Mouse (Mus musculus) intestine, embryonic 15.5 days (tissue): ENCODE data around the gene Zfp963. TPM values are rescaled to one million over a fixed set of nuclear protein-coding genes. Genes with fewer than 3 reads are reported as not detected.

Experiments
- ATAC-seq: fragments of 200-750 bp; cut with Nextera tagmentation; 2 replicates; pipeline ENCODE4 v1.8.0; 2017; ENCODE audit warnings: moderate TSS enrichment, moderate library complexity
- H3K27ac ChIP-seq: fragments of 300-500 bp; sonication (generic); 2 replicates; pipeline ENCODE4 v1.5.1; 2015; ENCODE audit warnings: mild to moderate bottlenecking, inconsistent platforms
- H3K27me3 ChIP-seq: fragments of 300-500 bp; sonication (generic); replicated peaks from 2 replicates; pipeline ENCODE4 v1.6.1; 2015; ENCODE audit warnings: inconsistent platforms
- H3K36me3 ChIP-seq: fragments of 300-500 bp; sonication (generic); 2 replicates; pipeline ENCODE4 v1.6.1; 2015; ENCODE audit warnings: inconsistent platforms
- H3K4me1 ChIP-seq: fragments of 300-500 bp; sonication (generic); replicated peaks from 2 replicates; pipeline ENCODE4 v1.6.1; 2015; ENCODE audit warnings: inconsistent platforms
- H3K4me2 ChIP-seq: fragments of 300-500 bp; sonication (generic); replicated peaks from 2 replicates; pipeline ENCODE4 v1.6.1; 2015; ENCODE audit warnings: mild to moderate bottlenecking, inconsistent platforms
- H3K4me3 ChIP-seq: fragments of 300-500 bp; sonication (generic); replicated peaks from 2 replicates; pipeline ENCODE4 v1.5.1; 2015; ENCODE audit warnings: inconsistent platforms
- H3K9ac ChIP-seq: fragments of 300-500 bp; sonication (generic); 2 replicates; pipeline ENCODE4 v1.6.1; 2015; ENCODE audit warnings: inconsistent platforms
- H3K9me3 ChIP-seq: fragments of 300-500 bp; sonication (generic); 2 replicates; pipeline ENCODE4 v1.6.1; 2016; ENCODE audit warnings: inconsistent platforms
- WGBS: fragments of 180-500 bp; shearing (Covaris S2); methylation state at CpG from one replicate; pipeline ENCODE4 v1.1.7; 2015; 5-methylcytosine and 5-hydroxymethylcytosine counted together
- polyA plus RNA-seq: library from polyadenylated mRNA; unstranded; fragments of >200 nt; fragmentation: Nextera tagmentation; extraction: Ambion mirVana; gene quantifications from 2 replicates; pipeline ENCODE4 v1.2.1, GENCODE M21; 2015

Zfp963 gene
- polyA plus RNA-seq, result 5.7 and 6.1 TPM in 2 replicates

DNA sequence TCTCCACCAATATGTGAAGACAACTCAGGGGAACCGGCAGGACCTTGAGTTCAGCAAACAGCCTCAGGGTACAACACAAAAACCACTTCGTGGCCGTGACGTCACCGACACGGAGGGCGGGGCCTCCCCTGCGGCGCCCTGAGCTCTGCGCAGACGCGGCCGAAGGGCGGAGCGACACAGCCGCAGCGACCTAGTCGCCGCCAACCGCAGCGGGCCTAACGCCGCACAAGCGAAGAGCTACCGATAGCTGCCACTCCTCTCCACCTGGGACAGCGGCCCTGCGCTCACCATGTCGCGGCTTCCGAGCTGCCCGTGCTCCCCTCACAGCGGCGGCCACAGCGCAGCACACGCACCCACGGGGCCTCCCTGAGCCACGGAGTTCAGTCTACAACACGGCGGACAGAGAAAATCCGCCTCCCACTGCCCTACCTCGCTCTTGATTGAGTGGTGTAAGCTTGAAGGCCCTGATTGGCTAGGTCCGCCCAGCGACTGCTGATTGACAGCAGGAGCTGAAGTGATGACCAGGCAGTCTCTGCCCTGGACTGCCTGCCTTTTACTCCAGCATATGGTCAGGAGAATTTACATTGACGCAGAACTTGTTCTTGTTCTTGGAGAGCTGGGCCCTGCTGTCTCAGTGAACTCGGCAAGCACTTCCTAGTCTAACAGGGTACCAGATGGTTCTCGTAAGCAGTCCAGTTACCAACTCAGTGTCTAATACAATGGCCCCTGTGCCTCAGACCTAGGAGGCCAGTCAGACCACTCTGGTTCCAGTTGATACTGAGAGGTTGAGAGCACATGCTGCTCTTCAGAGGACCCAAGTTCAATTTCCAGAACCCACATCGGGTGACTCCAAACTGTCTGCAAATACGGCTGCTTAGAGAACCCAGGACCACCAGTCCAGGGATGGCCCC lies at the start of gene Zfp963:
Gene Zfp963, minus strand, starts transcription at position 427 of the 911 bp plus-strand sequence.
- no peaks in the 10 kb centered on the region for H3K9me3 ChIP-seq
- H3K4me1 ChIP-seq, result no peaks in the 10 kb centered on the region; the same call in 1 of the 2 replicates
- H3K36me3 ChIP-seq, result no peaks in the 10 kb centered on the region
- peak within 1 kb of the TSS; percentile 97 for H3K9ac ChIP-seq
- H3K27me3 ChIP-seq, result no peaks in the 10 kb centered on the region
- 3% methylated on average over 48 of the region's 48 CpGs for WGBS
- peak within 1 kb of the TSS; percentile 100 for H3K27ac ChIP-seq
- ATAC-seq, result peak; percentile 100
- peak within 1 kb of the TSS; percentile 85 for H3K4me3 ChIP-seq
- peak within 1 kb of the TSS; percentile 63 for H3K4me2 ChIP-seq

DNA sequence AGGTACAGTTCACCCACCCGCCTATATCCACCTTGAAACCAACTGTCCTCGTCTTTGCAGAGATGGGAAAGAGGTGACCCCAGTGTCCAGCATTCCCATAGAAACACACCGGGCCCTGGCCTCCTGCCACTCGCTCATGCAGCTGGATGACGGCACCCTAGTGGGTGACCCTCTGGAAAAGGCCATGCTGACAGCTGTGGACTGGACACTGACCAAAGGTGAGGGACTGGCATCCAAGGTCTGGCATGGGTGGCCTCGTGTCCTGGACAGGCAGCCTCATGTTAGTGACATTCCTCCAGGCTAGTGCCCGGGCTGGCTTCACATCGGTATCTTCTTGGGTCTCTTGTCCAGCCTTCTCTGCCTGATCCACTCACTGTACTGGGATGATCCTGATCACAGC lies 49.5 kb upstream of the Zfp963 start:
- no peak overlapping the region for H3K9ac ChIP-seq
- no peaks in the 10 kb centered on the region for H3K4me1 ChIP-seq
- 91% methylated on average over 8 of the region's 8 CpGs for WGBS
- no peak overlapping the region for H3K4me2 ChIP-seq
- no peaks in the 10 kb centered on the region for H3K27me3 ChIP-seq
- H3K36me3 ChIP-seq, result peaks cover 82% of the 10 kb centered on the region
- ATAC-seq, result no peak
- H3K9me3 ChIP-seq, result no peaks in the 10 kb centered on the region
- no peak overlapping the region for H3K4me3 ChIP-seq
- H3K27ac ChIP-seq, result no peak overlapping the region

DNA sequence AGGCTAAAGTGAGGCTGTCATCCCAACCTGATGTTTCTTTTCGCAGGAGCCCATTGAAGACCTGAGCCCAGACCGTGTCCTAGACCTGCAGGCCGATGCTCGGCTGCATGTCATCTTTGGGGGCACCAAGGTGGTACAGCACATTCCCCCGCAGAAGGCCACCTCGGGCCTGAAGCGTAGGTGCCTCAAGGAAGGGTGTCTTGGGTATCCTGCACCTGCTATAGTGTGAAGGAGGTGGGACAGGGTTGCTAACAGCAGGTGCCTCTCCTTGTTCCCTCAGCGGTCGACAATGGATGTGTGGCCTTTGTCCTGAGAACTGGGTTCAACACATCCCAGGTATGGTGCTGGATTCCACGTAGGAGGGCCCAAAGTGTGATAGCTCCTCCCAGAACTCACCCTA lies 47.9 kb upstream of the Zfp963 start:
- 92% methylated on average over 10 of the region's 10 CpGs for WGBS

DNA sequence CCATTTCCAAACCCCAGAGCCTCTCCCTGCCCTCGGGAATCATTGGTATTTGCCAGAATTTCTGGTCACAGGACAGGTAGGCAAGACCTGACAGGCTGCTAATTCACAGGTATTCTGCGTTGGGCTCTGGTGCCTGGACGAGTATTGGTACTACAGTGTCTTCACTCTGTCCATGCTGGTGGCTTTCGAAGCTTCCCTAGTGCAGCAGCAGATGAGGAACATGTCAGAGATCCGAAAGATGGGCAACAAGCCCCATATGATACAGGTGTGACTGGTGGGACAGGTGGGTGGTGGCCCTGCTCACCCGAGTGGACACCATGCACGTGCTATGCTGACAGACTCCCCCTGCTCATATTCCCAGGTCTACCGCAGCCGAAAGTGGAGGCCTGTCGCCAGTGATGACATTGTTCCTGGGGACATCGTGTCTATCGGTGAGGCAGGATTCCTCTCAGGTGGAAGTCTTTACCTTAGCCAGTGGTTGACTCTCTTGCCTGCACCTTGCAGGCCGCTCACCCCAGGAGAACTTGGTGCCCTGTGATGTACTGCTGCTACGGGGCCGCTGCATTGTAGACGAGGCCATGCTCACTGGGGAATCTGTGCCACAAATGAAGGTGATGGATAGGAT lies 47.1 kb upstream of the Zfp963 start:
- no peaks in the 10 kb centered on the region for H3K9me3 ChIP-seq

More for the DNA sequence above, 47.9 kb upstream of the Zfp963 start:
- H3K4me2 ChIP-seq, result no peak overlapping the region
- no peaks in the 10 kb centered on the region for H3K9me3 ChIP-seq
- H3K9ac ChIP-seq, result no peak overlapping the region
- H3K4me3 ChIP-seq, result no peak overlapping the region
- peaks cover 81% of the 10 kb centered on the region for H3K36me3 ChIP-seq
- no peaks in the 10 kb centered on the region for H3K27me3 ChIP-seq
- peaks cover 10% of the 10 kb centered on the region for H3K4me1 ChIP-seq
- no peak overlapping the region for H3K27ac ChIP-seq
- ATAC-seq, result no peak

DNA sequence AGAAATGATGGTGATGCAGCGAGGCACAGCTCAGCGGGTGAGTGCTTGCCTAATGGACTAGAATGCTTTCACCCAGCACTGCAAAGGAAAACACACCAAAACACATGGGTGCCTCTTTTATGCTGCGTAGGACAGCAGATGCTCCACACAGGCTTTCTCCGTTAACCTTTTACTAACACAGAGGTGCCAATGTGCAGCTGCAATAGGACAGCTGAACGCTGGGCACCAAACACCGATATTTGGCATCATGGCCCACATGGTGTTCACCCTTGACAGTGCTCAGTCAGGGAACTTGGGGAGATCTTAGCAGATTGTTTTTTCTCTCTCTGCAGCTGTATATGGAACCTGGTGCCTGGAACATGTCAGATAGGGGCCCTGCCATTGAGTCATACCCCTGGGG lies 45.1 kb upstream of the Zfp963 start:
- 96% methylated on average over 6 of the region's 6 CpGs for WGBS
- no peak for ATAC-seq
- Histone ChIP-seq H3K9me3 (no peaks in the 10 kb centered on the region), H3K4me3 (no peak overlapping the region), H3K27ac (no peak overlapping the region), H3K36me3 (peaks cover 57% of the 10 kb centered on the region), H3K4me2 (no peak overlapping the region), H3K27me3 (no peaks in the 10 kb centered on the region), H3K9ac (no peak overlapping the region), H3K4me1 (peaks cover 22% of the 10 kb centered on the region)

More for the DNA sequence above, 47.1 kb upstream of the Zfp963 start:
- WGBS, result 93% methylated on average over 16 of the region's 16 CpGs
- Histone ChIP-seq H3K4me1 (peaks cover 19% of the 10 kb centered on the region), H3K9ac (no peak overlapping the region), H3K4me2 (no peak overlapping the region), H3K4me3 (no peak overlapping the region), H3K36me3 (peaks cover 73% of the 10 kb centered on the region), H3K27ac (no peak overlapping the region), H3K27me3 (no peaks in the 10 kb centered on the region)
- no peak for ATAC-seq

DNA sequence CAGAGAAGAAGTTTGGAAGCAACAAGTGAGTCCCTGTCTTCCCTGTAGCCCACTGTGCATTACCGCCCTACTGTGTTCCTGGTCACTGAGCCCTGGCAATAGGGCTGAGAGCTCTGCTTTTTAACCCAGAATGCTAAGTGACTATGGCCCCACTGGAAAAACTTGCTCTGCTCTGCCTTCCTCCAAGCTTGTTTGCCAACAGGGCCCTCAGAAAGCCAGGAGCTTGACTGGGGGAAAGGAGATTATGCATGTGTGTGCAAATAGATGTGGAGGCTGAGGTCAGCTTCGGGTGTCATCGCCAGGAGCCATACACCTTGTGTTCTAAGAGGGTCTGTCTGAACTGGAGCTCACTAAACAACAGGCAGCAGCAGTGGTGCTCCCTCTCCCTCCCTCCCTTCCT lies 44.3 kb upstream of the Zfp963 start:
- Histone ChIP-seq H3K9ac (no peak overlapping the region), H3K27ac (no peak overlapping the region), H3K27me3 (no peaks in the 10 kb centered on the region), H3K4me3 (no peak overlapping the region), H3K36me3 (peaks cover 48% of the 10 kb centered on the region), H3K4me2 (no peak overlapping the region), H3K4me1 (peaks cover 22% of the 10 kb centered on the region), H3K9me3 (no peaks in the 10 kb centered on the region)
- 88% methylated on average over 3 of the region's 3 CpGs for WGBS
- ATAC-seq, result no peak

DNA sequence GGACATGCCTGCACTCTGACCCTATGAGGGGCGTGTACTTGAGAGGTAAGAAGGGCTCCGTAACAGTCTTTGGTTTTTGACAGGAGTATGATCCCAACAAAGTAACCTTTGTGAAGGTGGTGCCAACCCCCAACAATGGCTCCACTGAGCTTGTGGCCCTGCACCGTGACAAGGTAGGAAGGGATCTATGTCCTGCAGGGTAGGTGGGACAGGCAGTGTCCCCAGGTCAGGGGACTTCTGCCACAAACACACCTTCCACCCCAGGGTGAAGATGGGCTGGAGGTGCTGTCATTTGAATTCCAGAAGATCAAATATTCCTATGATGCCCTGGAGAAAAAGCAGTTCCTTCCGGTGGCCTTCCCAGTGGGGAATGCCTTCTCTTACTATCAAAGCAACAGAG lies 43.9 kb upstream of the Zfp963 start:
- 85% methylated on average over 4 of the region's 4 CpGs for WGBS
- no peak for ATAC-seq
- Histone ChIP-seq H3K27me3 (no peaks in the 10 kb centered on the region), H3K9me3 (no peaks in the 10 kb centered on the region), H3K4me3 (no peak overlapping the region), H3K27ac (no peak overlapping the region), H3K36me3 (peaks cover 46% of the 10 kb centered on the region), H3K4me1 (peaks cover 22% of the 10 kb centered on the region), H3K9ac (no peak overlapping the region), H3K4me2 (no peak overlapping the region)

DNA sequence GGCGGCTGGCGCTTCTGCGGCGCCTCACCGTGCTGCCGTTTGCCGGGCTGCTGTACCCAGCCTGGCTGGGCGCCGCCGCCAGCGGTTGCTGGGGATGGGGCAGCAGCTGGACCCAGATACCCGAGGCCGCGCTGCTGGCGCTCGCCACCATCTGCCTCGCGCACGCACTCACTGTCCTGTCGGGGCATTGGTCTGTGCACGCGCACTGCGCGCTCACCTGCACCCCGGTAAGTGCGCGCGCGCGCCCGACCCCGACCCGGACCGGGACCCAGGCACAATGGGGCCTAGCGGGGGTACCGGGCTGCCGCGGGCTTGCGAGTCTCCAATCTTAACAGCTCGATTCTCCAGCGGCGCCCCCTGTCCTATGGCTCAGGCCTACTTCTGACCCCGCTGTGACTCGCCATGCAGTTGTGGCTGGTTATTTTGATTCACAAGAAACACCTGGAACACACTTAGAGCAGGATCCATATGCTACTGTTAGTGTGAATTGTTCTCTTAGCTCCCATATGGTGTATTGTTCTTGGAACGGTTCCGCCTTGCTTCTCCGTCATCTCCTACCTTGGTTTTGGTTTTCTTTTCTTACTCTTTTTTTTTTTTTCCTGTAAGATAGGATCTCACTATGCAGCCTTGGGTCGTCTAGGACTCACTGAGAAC lies 41.8 kb upstream of the Zfp963 start:
- WGBS, result 0% methylated on average over 48 of the region's 48 CpGs
- peak overlapping the region; percentile 91 for H3K27ac ChIP-seq
- ATAC-seq, result peak; percentile 82
- peak overlapping the region; percentile 86 for H3K4me3 ChIP-seq
- H3K36me3 ChIP-seq, result peaks cover 25% of the 10 kb centered on the region
- no peaks in the 10 kb centered on the region for H3K9me3 ChIP-seq
- peak overlapping the region; percentile 94 for H3K9ac ChIP-seq
- H3K4me1 ChIP-seq, result peaks cover 22% of the 10 kb centered on the region
- H3K27me3 ChIP-seq, result no peaks in the 10 kb centered on the region
- peak overlapping the region; percentile 61 for H3K4me2 ChIP-seq

DNA sequence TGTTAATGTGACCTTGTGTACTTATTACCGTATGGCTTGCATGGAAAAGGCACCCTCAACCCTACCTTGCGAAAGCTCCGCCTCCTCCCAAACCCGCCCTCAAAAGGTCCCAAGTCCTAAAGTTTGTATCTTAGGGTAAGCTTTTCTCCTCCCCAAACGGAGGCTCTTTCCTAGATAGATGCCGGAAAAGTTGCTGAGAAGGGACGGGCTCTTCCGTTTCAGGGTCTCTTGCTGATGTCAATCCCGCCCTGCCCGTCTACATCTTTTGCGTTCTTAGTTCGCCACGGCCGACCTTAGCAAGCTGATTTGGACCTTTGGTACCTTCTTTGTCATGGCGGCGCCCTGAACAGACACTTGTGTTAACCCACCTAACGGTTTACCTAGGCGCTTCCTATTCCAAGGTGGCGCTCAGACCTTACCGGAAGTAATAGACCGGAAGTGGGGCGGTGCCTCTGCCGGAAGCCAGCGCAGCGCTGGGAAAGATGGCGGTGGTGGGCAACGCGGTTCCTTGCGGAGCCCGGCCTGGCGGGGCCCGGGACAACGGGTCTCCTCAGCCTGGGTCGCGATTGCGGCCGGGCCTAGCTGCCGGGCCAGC lies 41.1 kb upstream of the Zfp963 start, which contains the start of the genes Atp13a1 and Zfp866:
Gene Atp13a1, plus strand, starts transcription at position 391 of the 595 bp plus-strand sequence.
Gene Zfp866, minus strand, starts transcription at position 406 of the 595 bp plus-strand sequence.
- peak within 1 kb of the TSS; percentile 94 for H3K9ac ChIP-seq
- under 1% methylated on average over 38 of the region's 38 CpGs for WGBS

DNA sequence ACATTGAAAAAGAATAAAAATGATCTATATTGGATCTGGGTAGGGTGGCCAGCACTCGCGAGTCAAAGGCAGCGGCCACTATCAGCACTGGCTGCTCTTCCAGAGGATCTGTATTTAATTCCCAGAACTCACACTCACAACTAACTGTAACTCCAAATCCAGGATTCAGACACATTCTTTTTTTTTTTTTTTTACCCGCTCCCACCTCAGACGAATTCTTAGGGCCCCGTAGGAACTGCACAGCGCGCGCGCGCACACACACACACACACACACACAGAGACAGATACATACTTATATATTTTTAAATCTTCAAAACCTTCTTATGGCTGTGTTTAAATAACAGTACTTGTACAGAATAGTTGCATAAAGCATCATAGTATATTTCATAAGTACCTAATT lies 40.6 kb upstream of the Zfp963 start:
- peak overlapping the region; percentile 91 for H3K27ac ChIP-seq
- H3K27me3 ChIP-seq, result no peaks in the 10 kb centered on the region
- peak; percentile 24; the same call in 1 of the 2 replicates for ATAC-seq
- no peaks in the 10 kb centered on the region for H3K9me3 ChIP-seq
- H3K9ac ChIP-seq, result peak overlapping the region; percentile 94
- H3K4me1 ChIP-seq, result peaks cover 22% of the 10 kb centered on the region
- peaks cover 16% of the 10 kb centered on the region for H3K36me3 ChIP-seq
- 27% methylated on average over 11 of the region's 11 CpGs for WGBS
- peak overlapping the region; percentile 86 for H3K4me3 ChIP-seq
- peak overlapping the region; percentile 61 for H3K4me2 ChIP-seq

More for the DNA sequence above, 41.1 kb upstream of the Zfp963 start, which contains the start of the genes Atp13a1 and Zfp866:
- H3K4me1 ChIP-seq, result peaks cover 22% of the 10 kb centered on the region
- H3K9me3 ChIP-seq, result no peaks in the 10 kb centered on the region
- peak within 1 kb of the TSS; percentile 61 for H3K4me2 ChIP-seq
- peaks cover 20% of the 10 kb centered on the region for H3K36me3 ChIP-seq
- peak; percentile 98 for ATAC-seq
- peak within 1 kb of the TSS; percentile 86 for H3K4me3 ChIP-seq
- no peaks in the 10 kb centered on the region for H3K27me3 ChIP-seq
- peak within 1 kb of the TSS; percentile 91 for H3K27ac ChIP-seq

DNA sequence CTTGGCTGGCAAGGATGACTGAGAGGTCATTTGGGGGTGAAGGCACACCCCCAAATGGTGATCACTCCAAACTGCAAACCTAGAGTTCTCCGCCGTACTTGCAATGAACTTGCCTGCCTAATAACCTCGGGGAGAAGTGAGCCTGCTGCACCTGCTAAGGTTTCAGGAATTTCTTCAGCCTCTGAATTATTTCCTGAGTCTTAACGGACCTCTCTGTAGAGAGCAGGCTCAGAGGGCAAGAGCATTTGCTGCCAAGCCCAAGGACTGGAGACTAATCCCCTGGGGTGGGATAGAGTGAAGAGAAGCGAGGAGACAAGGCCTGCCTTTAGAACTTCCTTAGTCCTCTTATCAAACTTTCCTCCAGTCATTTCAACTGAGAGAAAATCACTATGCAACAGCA lies 40.0 kb upstream of the Zfp963 start:
- WGBS, result 67% methylated on average over 5 of the region's 5 CpGs
- no peaks in the 10 kb centered on the region for H3K9me3 ChIP-seq
- no peak overlapping the region; the same call in 1 of the 2 replicates for H3K4me3 ChIP-seq
- no peak overlapping the region for H3K4me2 ChIP-seq
- no peak overlapping the region for H3K27ac ChIP-seq
- peaks cover 14% of the 10 kb centered on the region for H3K36me3 ChIP-seq
- no peak for ATAC-seq
- H3K4me1 ChIP-seq, result peaks cover 22% of the 10 kb centered on the region
- no peak overlapping the region for H3K9ac ChIP-seq
- no peaks in the 10 kb centered on the region for H3K27me3 ChIP-seq
